Mouse (Mus musculus) intestine, postnatal 0 days (tissue): Measurements from ENCODE around the gene Gm5800. TPM values are rescaled to one million over a fixed set of nuclear protein-coding genes. Genes with fewer than 3 reads are reported as not detected.
"Not testable (repeated sequence)": the region's sequence is repeated elsewhere in the genome, so short reads cannot be mapped to it uniquely, and the experiment has no call there.

Experiments
- ATAC-seq: fragments of 200-750 bp; cut with Nextera tagmentation; 2 replicates; pipeline ENCODE4 v1.8.0; 2017; ENCODE audit warnings: mild to moderate bottlenecking, moderate TSS enrichment, moderate library complexity
- H3K27ac ChIP-seq: fragments of 300-500 bp; sonication (generic); 2 replicates; pipeline ENCODE4 v1.5.1; 2014; ENCODE audit warnings: mild to moderate bottlenecking, low read depth, low read length, moderate library complexity
- H3K27me3 ChIP-seq: fragments of 300-500 bp; sonication (generic); replicated peaks from 2 replicates; pipeline ENCODE4 v1.6.1; 2014; ENCODE audit warnings: low read length, mixed read lengths; ENCODE audit not compliant: control insufficient read depth, insufficient read depth
- H3K36me3 ChIP-seq: fragments of 300-500 bp; sonication (generic); 2 replicates; pipeline ENCODE4 v1.6.1; 2014; ENCODE audit warnings: mild to moderate bottlenecking, moderate library complexity; ENCODE audit not compliant: control insufficient read depth, insufficient read depth
- H3K4me1 ChIP-seq: fragments of 300-500 bp; sonication (generic); replicated peaks from 2 replicates; pipeline ENCODE4 v1.6.1; 2014; ENCODE audit warnings: antibody characterized with exemption, low read length, mixed read lengths; ENCODE audit not compliant: control insufficient read depth, insufficient read depth
- H3K4me2 ChIP-seq: fragments of 300-500 bp; sonication (generic); replicated peaks from 2 replicates; pipeline ENCODE4 v1.6.1; 2014; ENCODE audit warnings: low read depth, mild to moderate bottlenecking, moderate library complexity
- H3K4me3 ChIP-seq: fragments of 300-500 bp; sonication (generic); 2 replicates; pipeline ENCODE4 v1.5.1; 2014; ENCODE audit warnings: low read depth, low read length
- H3K9ac ChIP-seq: fragments of 300-500 bp; sonication (generic); 2 replicates; pipeline ENCODE4 v1.6.1; 2014; ENCODE audit warnings: mild to moderate bottlenecking, low read depth, low read length
- H3K9me3 ChIP-seq: fragments of 300-500 bp; sonication (generic); 2 replicates; pipeline ENCODE4 v1.6.1; 2016; ENCODE audit warnings: mixed run types; ENCODE audit not compliant: control insufficient read depth
- CTCF ChIP-seq: sonication (generic); IDR thresholded peaks from 2 replicates; pipeline ENCODE4 v1.5.1; 2016; ENCODE audit warnings: low read depth, mild to moderate bottlenecking, control low read depth, antibody characterized with exemption, moderate library complexity
- WGBS: fragments of 180-500 bp; shearing (Covaris S2); extraction: QIAGEN DNeasy Blood & Tissue Kit; methylation state at CpG from one replicate; pipeline ENCODE4 v1.1.7; 2014; 5-methylcytosine and 5-hydroxymethylcytosine counted together
- polyA plus RNA-seq: library from polyadenylated mRNA; unstranded; fragments of >200 nt; fragmentation: Nextera tagmentation; extraction: Ambion mirVana; gene quantifications from 2 replicates; pipeline ENCODE4 v1.2.1, GENCODE M21; 2015

The Gm5800 gene
- polyA plus RNA-seq, result not detected in 2 replicates

- ATAC-seq, result no peak
- 54% methylated on average over 1 of the region's 1 CpGs for WGBS
- Histone ChIP-seq H3K4me1 (no peaks in the 10 kb centered on the region), H3K4me3 (no peak within 1 kb of the TSS), H3K9ac (no peak within 1 kb of the TSS), H3K36me3 (no peaks in the 10 kb centered on the region), H3K9me3 (no peaks in the 10 kb centered on the region), H3K27ac (no peak within 1 kb of the TSS), H3K4me2 (no peak within 1 kb of the TSS), H3K27me3 (no peaks in the 10 kb centered on the region)
- no peak for TF ChIP-seq CTCF
These were observed at the start of gene Gm5800 for GRCm38 (mm10) chr14:51717083-51717482. TSS of gene Gm5800 (minus strand) at chr14:51717183.

- H3K27ac ChIP-seq, result no peak overlapping the region
- no peaks in the 10 kb centered on the region for H3K36me3 ChIP-seq
- no peak overlapping the region for H3K9ac ChIP-seq
- 74% methylated on average over 2 of the region's 2 CpGs for WGBS
- H3K27me3 ChIP-seq, result no peaks in the 10 kb centered on the region
- H3K4me3 ChIP-seq, result no peak overlapping the region
- no peak overlapping the region for H3K4me2 ChIP-seq
- TF ChIP-seq CTCF, result no peak
- H3K9me3 ChIP-seq, result no peaks in the 10 kb centered on the region
- no peaks in the 10 kb centered on the region for H3K4me1 ChIP-seq
- no peak for ATAC-seq
These were observed 39.0 kb upstream of the Gm5800 start for GRCm38 (mm10) chr14:51755944-51756343.

- Histone ChIP-seq H3K9me3 (no peaks in the 10 kb centered on the region), H3K27ac (no peak overlapping the region), H3K4me2 (peak overlapping the region; percentile 59), H3K27me3 (peaks cover 35% of the 10 kb centered on the region), H3K4me3 (peak overlapping the region; percentile 27), H3K9ac (no peak overlapping the region), H3K4me1 (no peaks in the 10 kb centered on the region), H3K36me3 (no peaks in the 10 kb centered on the region)
- ATAC-seq, result no peak
- WGBS, result under 1% methylated on average over 42 of the region's 42 CpGs
- no peak for TF ChIP-seq CTCF
These were observed 23.6 kb upstream of the Gm5800 start for GRCm38 (mm10) chr14:51740347-51741170.

- 2% methylated on average over 24 of the region's 24 CpGs for WGBS
- Histone ChIP-seq H3K27me3 (peaks cover 35% of the 10 kb centered on the region), H3K27ac (no peak overlapping the region), H3K9ac (no peak overlapping the region), H3K4me3 (no peak overlapping the region), H3K4me2 (no peak overlapping the region; the same call in 1 of the 2 replicates), H3K4me1 (no peaks in the 10 kb centered on the region), H3K9me3 (no peaks in the 10 kb centered on the region), H3K36me3 (no peaks in the 10 kb centered on the region)
- ATAC-seq, result no peak
- TF ChIP-seq CTCF, result no peak
These were observed 22.4 kb upstream of the Gm5800 start for GRCm38 (mm10) chr14:51739150-51739993.

- Histone ChIP-seq H3K27ac (no peak overlapping the region), H3K9ac (no peak overlapping the region), H3K9me3 (no peaks in the 10 kb centered on the region), H3K27me3 (peaks cover 35% of the 10 kb centered on the region), H3K4me3 (no peak overlapping the region), H3K4me1 (no peaks in the 10 kb centered on the region), H3K4me2 (no peak overlapping the region), H3K36me3 (no peaks in the 10 kb centered on the region)
- no peak for ATAC-seq
- 2% methylated on average over 29 of the region's 29 CpGs for WGBS
- no peak for TF ChIP-seq CTCF
These were observed 21.6 kb upstream of the Gm5800 start for GRCm38 (mm10) chr14:51738411-51739149.

GRCm38 (mm10) chr14:51737967-51738366, 21.0 kb upstream of the Gm5800 start:
- no peak for ATAC-seq
- Histone ChIP-seq H3K36me3 (no peaks in the 10 kb centered on the region), H3K27me3 (peaks cover 35% of the 10 kb centered on the region), H3K27ac (no peak overlapping the region), H3K4me2 (no peak overlapping the region), H3K4me1 (no peaks in the 10 kb centered on the region), H3K4me3 (no peak overlapping the region), H3K9me3 (no peaks in the 10 kb centered on the region), H3K9ac (no peak overlapping the region)
- 22% methylated on average over 12 of the region's 12 CpGs for WGBS
- TF ChIP-seq CTCF, result no peak

GRCm38 (mm10) chr14:51695368-51695767, 21.6 kb downstream of the Gm5800 start, which contains the start of gene Gm17079:
TSS of gene Gm17079 (minus strand) at chr14:51695468.
- not testable (repeated sequence) for H3K4me3 ChIP-seq, H3K9ac ChIP-seq, H3K4me1 ChIP-seq, H3K9me3 ChIP-seq, H3K27me3 ChIP-seq, ATAC-seq, H3K36me3 ChIP-seq, H3K27ac ChIP-seq, H3K4me2 ChIP-seq
- 60% methylated on average over 1 of the region's 2 CpGs for WGBS
